Mouse (Mus musculus) G1E (cell line): Measurements from ENCODE around the gene Rnase4.

Experiments used
- CTCF ChIP-seq: IDR thresholded peaks from 2 replicates; pipeline ENCODE4 v1.5.1; 2012; ENCODE audit warnings: low read depth, low read length, inconsistent platforms, mixed read lengths
- GATA1 ChIP-seq: IDR thresholded peaks from 2 replicates; pipeline ENCODE4 v1.6.1; 2012; ENCODE audit warnings: borderline replicate concordance, low read length, inconsistent platforms, mixed read lengths
- POLR2AphosphoS5 ChIP-seq: IDR thresholded peaks from 2 replicates; pipeline ENCODE4 v1.6.1; 2012; ENCODE audit warnings: low read depth, low read length, inconsistent platforms; ENCODE audit not compliant: insufficient replicate concordance
- TAL1 ChIP-seq: conservative IDR thresholded peaks from 2 replicates; pipeline ENCODE4 v1.6.1; 2012; ENCODE audit warnings: low read depth, low read length, inconsistent platforms, mixed read lengths

- TF ChIP-seq CTCF (no peak), GATA1 (no peak), POLR2AphosphoS5 (no peak), TAL1 (no peak)
Measured at GRCm38 (mm10) chr14:51113476-51113875, 22.6 kb downstream of the Rnase4 start.
